Mouse (Mus musculus): ENCODE data around the gene Mgat5. TPM values are rescaled to one million over a fixed set of nuclear protein-coding genes. Genes with fewer than 3 reads are reported as not detected.

The Mgat5 gene
- total RNA-seq, 2 experiments from 2014 or later: 78.8 to 80.5 TPM

GRCm38 (mm10) chr1:127299774-127300173 is 95.0 kb downstream of the Mgat5 start:
- 0 out of 2 replicates have a peak, but pooled peaks have one; percentile 9 for ATAC-seq (replicated peaks; ENCODE audit: poor library complexity, severe bottlenecking)

GRCm38 (mm10) chr1:127301038-127301437 is 96.2 kb downstream of the Mgat5 start:
- no peak for ATAC-seq (replicated peaks; ENCODE audit: poor library complexity, severe bottlenecking)

DNA sequence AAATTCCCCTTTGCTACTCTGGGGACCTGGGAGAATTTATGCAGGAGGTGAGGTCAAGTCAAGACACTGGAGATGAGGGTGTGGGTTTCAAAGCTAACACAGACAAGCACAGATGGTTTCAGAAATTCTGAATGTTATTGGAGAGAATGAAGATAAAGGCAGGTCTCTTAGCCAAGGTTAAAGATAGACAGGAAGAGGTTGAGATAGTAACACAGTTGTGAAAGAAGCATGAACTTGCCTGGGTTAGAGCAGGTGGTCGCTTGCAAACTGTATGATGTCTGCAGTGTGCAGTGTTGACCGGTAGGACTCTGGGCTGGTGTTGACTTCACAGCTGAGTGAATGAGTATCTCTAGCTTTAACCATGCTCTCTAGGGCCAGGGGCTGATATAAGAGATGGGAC is 97.8 kb downstream of the Mgat5 start:
- peak; percentile 55 for ATAC-seq (replicated peaks; ENCODE audit: poor library complexity, severe bottlenecking)

- no peak for ATAC-seq (replicated peaks; ENCODE audit: poor library complexity, severe bottlenecking)
Observed at GRCm38 (mm10) chr1:127303791-127304190, 99.0 kb downstream of the Mgat5 start.

- ATAC-seq (replicated peaks; ENCODE audit: poor library complexity, severe bottlenecking): no peak
Observed at GRCm38 (mm10) chr1:127304281-127304680, 99.5 kb downstream of the Mgat5 start.

DNA sequence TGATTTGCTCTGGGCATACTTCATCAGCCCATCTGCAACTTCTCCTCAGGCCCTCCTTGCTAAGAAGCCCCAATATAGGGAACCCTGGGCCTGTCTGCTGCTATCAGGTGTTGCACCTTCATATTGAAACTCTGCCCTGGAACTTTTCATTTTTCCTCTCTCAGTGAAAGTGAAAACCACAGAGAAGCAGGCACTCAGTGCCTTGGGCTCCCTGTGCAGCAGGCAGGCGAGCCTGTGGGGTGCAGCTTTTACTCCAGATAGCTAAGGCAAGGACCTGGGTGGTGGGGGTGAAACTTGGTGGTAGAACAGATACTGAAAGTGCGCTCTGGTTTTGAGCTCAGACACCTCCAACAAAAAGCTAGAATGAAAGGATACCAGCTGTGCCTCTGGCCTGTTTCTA is 100.8 kb downstream of the Mgat5 start:
- peak; percentile 9; the same call in 1 of the 2 replicates for ATAC-seq (replicated peaks; ENCODE audit: poor library complexity, severe bottlenecking)

- peak; percentile 4 for ATAC-seq (replicated peaks; ENCODE audit: poor library complexity, severe bottlenecking)
Observed at GRCm38 (mm10) chr1:127306024-127306771, 101.4 kb downstream of the Mgat5 start.

GRCm38 (mm10) chr1:127307361-127307760 is 102.5 kb downstream of the Mgat5 start:
- no peak for ATAC-seq (replicated peaks; ENCODE audit: poor library complexity, severe bottlenecking)

GRCm38 (mm10) chr1:127308207-127308725 is 103.5 kb downstream of the Mgat5 start:
- ATAC-seq (replicated peaks; ENCODE audit: poor library complexity, severe bottlenecking): peak; percentile 30; the same call in 1 of the 2 replicates

GRCm38 (mm10) chr1:127308989-127309701 is 104.3 kb downstream of the Mgat5 start:
- peak; percentile 63 for ATAC-seq (replicated peaks; ENCODE audit: poor library complexity, severe bottlenecking)

GRCm38 (mm10) chr1:127310011-127310410 is 105.2 kb downstream of the Mgat5 start:
- no peak for ATAC-seq (replicated peaks; ENCODE audit: poor library complexity, severe bottlenecking)

DNA sequence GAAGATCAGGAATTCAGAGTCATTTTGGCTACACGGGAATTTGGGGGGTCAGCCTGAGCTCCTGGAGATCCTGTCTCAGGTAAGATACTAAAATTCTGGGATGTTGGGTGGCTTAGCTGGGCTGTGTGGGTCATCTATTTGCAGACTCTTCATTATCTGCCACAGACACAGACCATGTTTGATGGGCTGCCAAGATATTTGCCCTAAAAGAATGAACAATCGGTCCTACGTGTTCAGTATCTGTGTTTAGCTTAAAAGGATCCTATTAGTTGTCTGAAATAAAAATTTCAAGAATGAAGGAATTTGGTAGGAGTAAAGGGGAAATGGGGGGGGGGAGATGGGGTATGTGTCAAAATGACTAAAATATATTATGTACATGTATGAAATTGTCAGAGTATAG is 105.9 kb downstream of the Mgat5 start:
- no peak for ATAC-seq (replicated peaks; ENCODE audit: poor library complexity, severe bottlenecking)

DNA sequence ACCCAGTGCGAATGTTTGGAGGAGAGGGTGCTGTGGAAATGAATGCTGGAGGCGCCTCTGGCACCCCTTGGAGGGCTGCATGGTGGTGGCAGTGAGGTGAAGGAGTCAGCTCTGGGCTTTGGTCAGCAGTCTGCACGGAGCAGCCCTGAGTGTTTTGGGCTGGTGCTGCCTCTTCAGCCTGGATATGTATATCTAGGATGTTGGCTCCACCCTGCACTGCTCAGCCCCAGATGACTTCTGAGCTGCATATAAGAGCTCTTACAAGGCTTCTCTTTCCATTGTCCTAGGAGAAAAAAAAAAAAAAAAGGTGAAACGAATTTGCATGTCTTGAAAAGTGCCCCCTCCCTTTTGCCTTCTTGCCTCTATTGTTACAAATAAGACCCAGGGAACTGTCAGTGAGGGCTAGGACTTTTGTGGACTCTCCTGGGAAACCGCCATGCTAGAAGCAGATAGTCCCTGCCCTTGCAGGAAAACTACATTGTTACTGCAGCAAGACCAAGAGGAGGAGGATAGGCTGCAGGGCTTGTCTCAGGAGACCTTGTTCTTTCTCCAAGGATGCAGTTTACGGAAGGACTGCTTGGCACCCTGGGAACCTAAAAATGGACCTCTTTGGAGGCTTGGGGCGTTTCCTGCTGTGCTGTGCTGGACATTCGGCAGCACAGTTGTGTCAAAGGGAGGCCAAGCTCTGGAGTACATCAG is 109.0 kb downstream of the Mgat5 start:
- no peak for ATAC-seq (replicated peaks; ENCODE audit: poor library complexity, severe bottlenecking)

- no peak for ATAC-seq (replicated peaks; ENCODE audit: poor library complexity, severe bottlenecking)
Observed at GRCm38 (mm10) chr1:127315763-127316627, 111.2 kb downstream of the Mgat5 start.

GRCm38 (mm10) chr1:127316651-127317050 is 111.8 kb downstream of the Mgat5 start:
- no peak for ATAC-seq (replicated peaks; ENCODE audit: poor library complexity, severe bottlenecking)

DNA sequence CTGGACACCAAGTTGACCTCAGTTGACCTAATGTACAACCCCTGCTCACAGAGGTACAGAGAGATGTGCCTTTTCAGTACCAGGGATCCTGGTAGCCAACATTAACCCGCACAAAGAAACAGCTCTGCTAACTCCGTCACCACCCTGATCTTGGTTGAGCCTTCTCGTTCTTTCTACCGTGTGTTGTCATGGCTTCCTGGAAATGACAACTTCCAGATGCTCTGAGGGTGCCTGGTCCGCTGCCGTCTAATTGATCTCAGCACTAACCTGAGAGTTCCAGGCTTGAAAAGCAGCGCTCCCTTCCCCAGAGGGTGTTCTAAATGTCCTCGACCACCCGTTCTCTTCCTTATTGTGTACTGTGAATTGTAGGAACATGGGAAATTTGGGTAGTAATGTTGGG is 112.7 kb downstream of the Mgat5 start:
- no peak for ATAC-seq (replicated peaks; ENCODE audit: poor library complexity, severe bottlenecking)

DNA sequence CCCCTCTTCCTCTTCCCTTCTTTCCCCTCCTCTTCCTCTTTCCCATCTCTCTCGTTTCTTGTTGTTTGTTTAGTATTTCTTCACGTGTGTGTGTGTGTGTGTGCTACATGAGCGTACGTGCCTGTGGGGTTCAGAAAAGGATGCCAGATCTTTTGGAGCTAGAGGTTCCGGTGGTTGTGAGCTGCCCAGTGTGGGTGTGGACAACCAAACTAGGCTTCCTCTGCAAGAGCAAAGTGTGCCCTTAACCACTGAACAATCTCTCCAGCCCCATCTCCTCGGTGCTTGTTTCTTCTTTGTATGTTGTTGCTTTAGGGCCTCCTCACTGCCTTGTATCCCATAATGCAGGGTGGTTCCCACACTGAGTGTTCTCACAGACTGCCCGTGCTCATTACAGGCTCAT is 113.7 kb downstream of the Mgat5 start:
- ATAC-seq (replicated peaks; ENCODE audit: poor library complexity, severe bottlenecking): peak; percentile 66

GRCm38 (mm10) chr1:127319768-127320167 is 115.0 kb downstream of the Mgat5 start:
- no peak for ATAC-seq (replicated peaks; ENCODE audit: poor library complexity, severe bottlenecking)

- ATAC-seq (replicated peaks; ENCODE audit: poor library complexity, severe bottlenecking): no peak
Observed at GRCm38 (mm10) chr1:127320956-127321355, 116.1 kb downstream of the Mgat5 start.

- ATAC-seq (replicated peaks; ENCODE audit: poor library complexity, severe bottlenecking): peak; percentile 52
Observed at GRCm38 (mm10) chr1:127321638-127322037, 116.8 kb downstream of the Mgat5 start.

Measured in granulocyte monocyte progenitor cell, adult 5-6 weeks (primary cell).